11 mouse cellular contexts compared by ENCODE assay signal in the genomic region with DNA sequence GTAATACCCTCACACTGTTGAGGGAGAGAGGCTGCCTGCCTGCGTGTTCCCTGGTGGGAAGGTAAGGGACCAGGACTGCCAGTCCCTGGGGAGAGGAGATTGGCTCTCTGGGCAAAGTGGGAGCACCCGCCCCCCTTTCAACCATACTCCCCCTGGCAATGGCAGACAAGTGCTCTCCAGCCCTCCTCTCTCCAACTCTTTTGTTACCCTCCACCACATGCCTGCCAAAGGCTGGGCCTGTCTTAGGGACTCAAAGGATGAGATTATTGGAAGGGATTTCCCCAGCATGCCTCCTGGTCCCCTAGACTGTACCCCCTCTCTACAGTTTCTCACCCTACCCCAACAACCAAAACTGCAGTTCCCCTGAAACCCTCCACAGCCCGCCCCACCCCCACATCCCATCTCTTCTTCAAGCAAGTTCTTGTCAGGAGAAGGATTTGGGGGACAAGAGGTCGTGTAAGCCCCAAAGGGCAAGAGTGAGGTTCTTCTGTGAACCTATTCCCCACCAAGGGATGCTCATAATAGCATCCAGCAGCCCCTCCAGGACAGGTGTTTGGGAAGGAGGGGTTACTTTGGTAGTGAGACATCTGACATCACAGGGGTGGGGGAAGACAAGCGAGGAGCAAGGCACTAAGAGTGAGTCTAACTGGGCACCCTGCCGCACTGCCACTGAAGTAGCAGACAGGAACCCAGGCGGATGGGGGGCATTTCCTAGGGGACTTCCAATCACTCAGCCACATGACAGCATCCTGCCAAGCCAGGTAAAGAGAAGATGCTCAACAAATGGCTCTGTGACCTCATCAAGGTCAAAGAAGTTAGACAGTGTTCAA. TPM values are rescaled to one million over a fixed set of nuclear protein-coding genes. Genes with fewer than 3 reads are reported as not detected.
DNase-seq lines count a peak whose midpoint lies in the region; ATAC-seq and TF ChIP-seq lines count a peak whose summit lies in the region.
"Had no signal": no experiment of that assay in that cellular context is flagged by ENCODE, and none has a peak within 500 bp of the region (broad histone marks: within the 10 kb centered on the region; RNA-seq: fewer than 3 reads in every experiment).

No protein-coding gene starts in this region.

- peak overlapping the region; percentile 81 for H3K4me3 ChIP-seq in E14TG2a.4 (replicated peaks; ENCODE audit: low read length)
- peak overlapping the region; percentile 74 for H3K4me3 ChIP-seq in forebrain, embryonic 12.5 days (replicated peaks)
- no peak overlapping the region; the same call in 1 of the 2 replicates for H3K4me3 ChIP-seq in limb, embryonic 15.5 days

- peak; percentile 10; the same call in 1 of the 2 replicates for ATAC-seq in frontal cortex, adult (ENCODE audit: low TSS enrichment)
- ATAC-seq in forebrain, embryonic 12.5 days (ENCODE audit: low FRiP score): peak; percentile 27; the same call in 1 of the 2 replicates
- ATAC-seq in limb, embryonic 15.5 days (ENCODE audit: insufficient number of reproducible peaks, low FRiP score, low TSS enrichment, low read depth): 0 out of 2 replicates have a peak, but pooled peaks have one; percentile 4
- no peak for ATAC-seq in erythroblast, adult 5-6 weeks (replicated peaks; ENCODE audit: low FRiP score, poor library complexity, severe bottlenecking)

- peak overlapping the region; percentile 78 for H3K4me2 ChIP-seq in forebrain, embryonic 12.5 days
- peak overlapping the region; percentile 68; the same call in 1 of the 2 replicates for H3K4me2 ChIP-seq in limb, embryonic 15.5 days

- H3K4me1 ChIP-seq in E14TG2a.4 (replicated peaks; ENCODE audit: low read depth, low read length): peaks cover 39% of the 10 kb centered on the region
- peaks cover 74% of the 10 kb centered on the region for H3K4me1 ChIP-seq in forebrain, embryonic 12.5 days
- peaks cover 20% of the 10 kb centered on the region for H3K4me1 ChIP-seq in limb, embryonic 15.5 days

- H3K9me3 ChIP-seq in E14TG2a.4 (ENCODE audit: low read length): no peaks in the 10 kb centered on the region
- no peaks in the 10 kb centered on the region for H3K9me3 ChIP-seq in forebrain, embryonic 12.5 days
- H3K9me3 ChIP-seq in limb, embryonic 15.5 days: no peaks in the 10 kb centered on the region

- peaks cover 82% of the 10 kb centered on the region for H3K27me3 ChIP-seq in E14TG2a.4 (ENCODE audit: insufficient read depth, low read length)
- peaks cover 63% of the 10 kb centered on the region for H3K27me3 ChIP-seq in forebrain, embryonic 12.5 days
- peaks cover 81% of the 10 kb centered on the region for H3K27me3 ChIP-seq in limb, embryonic 15.5 days

- H3K9ac ChIP-seq in forebrain, embryonic 12.5 days: peak overlapping the region; percentile 93
- no peak overlapping the region for H3K9ac ChIP-seq in limb, embryonic 15.5 days

- TF ChIP-seq CTCF in E14TG2a.4 (conservative IDR thresholded peaks at IDR 0.05; ENCODE audit: low read length): no peak

- DNase-seq in frontal cortex, postnatal 36 days (ENCODE audit: low spot score in 2 of 2): no peak
- DNase-seq in layer of hippocampus, postnatal 25 days (ENCODE audit: extremely low spot score in 1 of 2, low spot score in 1 of 2): no peak
- DNase-seq in kidney, postnatal 36 days: no peak

- WGBS in forebrain, embryonic 12.5 days: 23% methylated on average over 7 of the region's 7 CpGs
- 16% methylated on average over 7 of the region's 7 CpGs for WGBS in limb, embryonic 15.5 days

- no peaks in the 10 kb centered on the region for H3K36me3 ChIP-seq in E14TG2a.4 (ENCODE audit: insufficient read depth, low read length)
- H3K36me3 ChIP-seq in forebrain, embryonic 12.5 days (replicated peaks): peaks cover 3% of the 10 kb centered on the region; the same call in 1 of the 2 replicates
- H3K36me3 ChIP-seq in limb, embryonic 15.5 days: no peaks in the 10 kb centered on the region

- H3K27ac ChIP-seq in forebrain, embryonic 12.5 days: peak overlapping the region; percentile 97
- no peak overlapping the region for H3K27ac ChIP-seq in limb, embryonic 15.5 days

RNA-seq across cellular contexts. Expression of a gene that starts 1.3 kb away (rescaled TPM):
- polyA plus RNA-seq in forebrain, embryonic 12.5 days (2016; fragmentation: Nextera tagmentation; extraction: Ambion mirVana): 15.3 and 15.6 TPM in 2 replicates
- polyA plus RNA-seq in limb, embryonic 15.5 days (2015; fragmentation: Nextera tagmentation; extraction: Ambion mirVana): 0.06 TPM in 1 of 2 replicates, not detected in the other
- 10 to 100 TPM; 21.1 to 23.1 TPM for total RNA-seq in layer of hippocampus, postnatal 25 days (2021)
- not detected in 2 replicates for total RNA-seq in erythroblast, adult 5-6 weeks (2015; ENCODE audit: low replicate concordance)
- not detected in 2 replicates for total RNA-seq in erythroblast, adult 5-6 weeks (2017; ENCODE audit: low replicate concordance)
- total RNA-seq: heart, postnatal 25 days had no signal
- polyA plus RNA-seq: C2C12; lung, adult 2 months had no signal

RNA-seq across cellular contexts. Expression of a gene that starts 22.6 kb away (rescaled TPM):
- 12.0 and 12.9 TPM in 2 replicates for polyA plus RNA-seq in forebrain, embryonic 12.5 days (2016; fragmentation: Nextera tagmentation; extraction: Ambion mirVana)
- polyA plus RNA-seq in limb, embryonic 15.5 days (2015; fragmentation: Nextera tagmentation; extraction: Ambion mirVana): 11.3 and 12.3 TPM in 2 replicates
- total RNA-seq in layer of hippocampus, postnatal 25 days (2021): 10 to 100 TPM; 67.2 to 75.2 TPM
- total RNA-seq in erythroblast, adult 5-6 weeks (2015; ENCODE audit: low replicate concordance): 3.5 and 6.7 TPM in 2 replicates
- total RNA-seq in erythroblast, adult 5-6 weeks (2017; ENCODE audit: low replicate concordance): 8.4 and 9.5 TPM in 2 replicates

Comparison
In these comparisons a context has a peak if more than half of its experiments do, and no peak if none do; other contexts are left out.
1. RNA of a gene that starts 1.3 kb away (total RNA-seq): 21.1 to 23.1 TPM in layer of hippocampus, postnatal 25 days; not detected in erythroblast, adult 5-6 weeks; every median in the first group is over 10 times any median in the second.
2. RNA of a gene that starts 22.6 kb away (total RNA-seq): 67.2 to 75.2 TPM in layer of hippocampus, postnatal 25 days; 3.5 to 9.5 TPM in erythroblast, adult 5-6 weeks; every median in the first group is over 4 times any median in the second.